Mouse (Mus musculus): ENCODE measurements around the gene Macrod2. TPM values are rescaled to one million over a fixed set of nuclear protein-coding genes. Genes with fewer than 3 reads are reported as not detected.

Gene Macrod2
- polyA plus RNA-seq, 1 experiment from 2014 or later = 24.6 TPM

- no peak for DNase-seq (ENCODE audit: low spot score)
Measured at GRCm38 (mm10) chr2:140911463-140911862, 516.4 kb downstream of the Macrod2 start.

- no peak for DNase-seq (ENCODE audit: low spot score)
Measured at GRCm38 (mm10) chr2:140912179-140912578, 517.1 kb downstream of the Macrod2 start.

- no peak for DNase-seq (ENCODE audit: low spot score)
Measured at GRCm38 (mm10) chr2:140912931-140913330, 517.8 kb downstream of the Macrod2 start.

GRCm38 (mm10) chr2:140913679-140914412 lies 518.7 kb downstream of the Macrod2 start:
- no peak for DNase-seq (ENCODE audit: low spot score)

DNA sequence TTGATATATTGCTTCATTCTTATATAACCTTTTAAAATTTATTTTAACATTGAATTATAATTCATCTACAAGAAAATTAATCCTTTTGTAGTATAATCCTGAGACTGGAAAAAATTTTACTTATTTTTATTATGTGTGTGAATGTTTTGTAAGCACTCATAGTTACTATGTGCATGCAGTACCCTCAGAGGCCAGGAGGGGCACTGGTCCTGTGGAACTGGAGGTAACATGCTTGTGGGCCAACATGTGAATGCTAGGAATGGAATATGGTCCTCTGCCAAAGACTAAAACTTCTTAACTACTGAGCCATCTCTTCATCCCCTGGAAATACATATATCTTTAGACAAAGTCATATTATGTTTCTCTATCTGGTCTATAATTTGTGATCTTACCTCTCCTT lies 531.8 kb downstream of the Macrod2 start:
- DNase-seq (ENCODE audit: low spot score) = peak; percentile 15

GRCm38 (mm10) chr2:140934483-140934882 lies 539.4 kb downstream of the Macrod2 start:
- no peak for DNase-seq (ENCODE audit: low spot score)

DNA sequence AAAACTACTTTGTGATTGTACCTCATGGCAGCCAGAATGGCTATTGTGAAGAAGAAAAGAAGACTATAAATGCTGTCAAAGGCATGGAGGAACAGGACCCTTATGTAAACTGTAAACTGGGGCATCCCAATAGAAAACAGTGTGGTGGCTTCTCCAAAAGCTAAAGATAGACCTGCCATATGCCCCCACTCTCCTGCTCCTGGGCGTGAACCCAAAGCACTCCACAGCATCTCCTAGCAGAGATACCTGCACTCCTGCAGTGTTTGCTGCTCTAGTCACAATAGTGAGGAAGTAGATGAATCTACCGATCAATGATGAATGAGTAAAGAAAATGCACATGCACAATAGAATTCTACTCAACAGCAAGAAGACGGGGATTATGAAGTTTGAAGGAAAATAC lies 554.4 kb downstream of the Macrod2 start:
- no peak for DNase-seq (ENCODE audit: low spot score)

GRCm38 (mm10) chr2:140959246-140959645 lies 564.1 kb downstream of the Macrod2 start:
- DNase-seq (ENCODE audit: low spot score) = no peak

DNA sequence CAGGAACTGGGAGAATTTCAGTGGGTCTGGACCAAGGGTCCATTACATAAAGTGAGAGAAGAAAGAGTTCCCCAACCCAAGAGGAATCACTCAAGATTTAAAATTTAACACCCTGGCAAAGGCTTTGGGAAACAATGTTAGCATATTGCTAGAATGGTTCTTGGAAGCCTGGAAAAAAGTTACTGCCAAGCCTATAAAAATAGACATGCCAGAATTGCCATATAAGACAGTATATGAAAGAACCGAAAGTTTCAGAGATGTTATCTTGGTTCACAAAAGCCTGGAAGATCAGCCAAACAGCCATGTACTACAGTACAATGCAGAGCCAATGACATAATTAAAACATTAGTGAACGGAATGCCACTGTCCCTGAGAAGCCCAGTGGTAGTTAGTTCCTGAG lies 575.1 kb downstream of the Macrod2 start:
- DNase-seq (ENCODE audit: low spot score) = no peak

- DNase-seq (ENCODE audit: low spot score) = no peak
Measured at GRCm38 (mm10) chr2:140971845-140972244, 576.7 kb downstream of the Macrod2 start.

- DNase-seq (ENCODE audit: low spot score) = no peak
Measured at GRCm38 (mm10) chr2:140985670-140986372, 590.7 kb downstream of the Macrod2 start.

DNA sequence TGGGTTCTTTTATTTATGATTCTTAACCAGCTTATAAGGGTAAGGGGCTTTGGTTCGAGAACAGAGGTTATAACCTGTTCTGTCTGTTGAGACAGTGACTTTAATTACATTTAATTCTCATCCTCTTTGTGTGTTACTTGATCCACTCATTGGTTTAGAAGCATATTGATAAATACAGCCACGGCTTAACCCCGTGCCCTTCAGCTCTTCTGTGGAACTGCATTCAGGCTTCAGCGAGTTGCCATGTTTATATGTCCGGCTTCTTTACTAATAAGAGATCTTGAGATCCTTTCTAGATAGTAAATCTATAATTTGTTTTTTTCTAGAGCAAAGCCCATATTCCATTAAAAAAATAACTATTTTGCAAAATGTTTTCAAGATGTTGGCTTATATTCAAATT lies 608.7 kb downstream of the Macrod2 start:
- no peak for DNase-seq (ENCODE audit: low spot score)

DNA sequence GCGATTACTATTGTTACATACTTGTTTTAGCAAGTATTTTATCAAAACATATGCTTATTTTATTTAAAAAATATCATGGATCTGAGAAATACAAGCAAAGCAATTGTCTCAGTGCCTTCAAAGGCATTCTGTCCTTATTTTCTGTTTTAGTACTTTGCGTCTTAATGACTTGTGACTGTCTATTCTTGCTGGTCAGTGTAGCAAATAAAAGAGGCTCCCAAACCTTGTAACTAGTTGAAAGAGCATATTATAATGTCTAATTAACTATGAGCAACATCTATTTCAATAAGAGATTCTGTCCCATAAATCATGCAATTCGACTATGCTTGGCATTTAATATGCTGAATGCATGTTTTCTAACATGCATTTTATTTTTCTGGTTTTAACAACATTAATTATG lies 609.2 kb downstream of the Macrod2 start:
- DNase-seq (ENCODE audit: low spot score) = no peak

GRCm38 (mm10) chr2:141005616-141006015 lies 610.5 kb downstream of the Macrod2 start:
- DNase-seq (ENCODE audit: low spot score) = no peak

DNA sequence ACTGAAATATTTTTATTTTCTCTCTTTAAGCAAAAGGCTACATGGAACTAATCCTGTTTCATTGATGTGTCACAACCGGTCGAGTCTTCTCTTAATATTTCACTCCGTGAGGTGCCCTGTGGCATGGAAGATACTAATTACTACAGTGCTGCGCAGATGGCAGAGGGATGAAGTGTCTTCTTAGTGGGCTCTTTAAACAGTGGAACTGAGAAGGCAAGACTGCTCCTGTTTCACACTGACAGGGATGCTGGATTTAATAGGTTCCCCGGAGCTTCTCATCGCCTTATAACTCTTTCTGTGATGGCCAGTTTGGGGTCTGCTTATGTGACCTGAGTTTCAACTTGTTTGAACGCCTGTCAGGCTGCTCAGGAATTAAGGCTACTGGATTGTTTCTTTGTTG lies 612.6 kb downstream of the Macrod2 start:
- DNase-seq (ENCODE audit: low spot score) = no peak

GRCm38 (mm10) chr2:141008458-141008857 lies 613.3 kb downstream of the Macrod2 start:
- no peak for DNase-seq (ENCODE audit: low spot score)

DNA sequence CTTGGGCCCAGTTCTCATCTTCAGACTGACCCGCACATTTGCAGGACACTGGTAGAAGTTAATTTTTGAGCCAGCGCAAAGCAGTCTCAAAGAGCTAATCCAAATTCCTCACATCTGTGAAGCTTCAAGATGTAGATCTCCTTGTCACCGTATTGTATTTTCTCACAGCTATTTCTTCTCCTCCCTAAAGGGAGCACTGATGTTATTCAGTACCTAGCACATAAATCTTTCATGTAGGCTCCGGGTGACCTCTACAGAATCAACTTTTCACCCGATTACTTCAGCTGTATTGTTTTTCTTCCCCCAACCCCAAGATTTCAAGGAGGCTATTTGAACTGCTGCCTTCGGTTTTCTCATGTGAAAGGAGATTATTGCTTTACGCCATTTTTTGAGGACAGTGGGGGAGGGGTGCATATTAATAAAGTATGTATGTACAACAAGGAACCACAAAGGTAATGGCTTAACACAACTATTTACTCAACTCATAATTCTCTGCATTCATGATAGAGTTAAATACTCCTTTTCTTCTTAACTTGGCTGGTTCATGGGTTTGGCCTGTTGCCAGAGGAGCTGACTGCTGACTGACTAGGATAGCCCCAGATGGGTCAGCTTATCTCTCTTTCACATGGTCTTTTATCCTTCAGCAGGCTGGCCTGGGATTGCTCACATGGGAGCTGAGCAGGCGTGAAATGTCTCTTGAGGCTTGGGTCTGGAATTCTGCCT lies 618.5 kb downstream of the Macrod2 start:
- no peak for DNase-seq (ENCODE audit: low spot score)

DNA sequence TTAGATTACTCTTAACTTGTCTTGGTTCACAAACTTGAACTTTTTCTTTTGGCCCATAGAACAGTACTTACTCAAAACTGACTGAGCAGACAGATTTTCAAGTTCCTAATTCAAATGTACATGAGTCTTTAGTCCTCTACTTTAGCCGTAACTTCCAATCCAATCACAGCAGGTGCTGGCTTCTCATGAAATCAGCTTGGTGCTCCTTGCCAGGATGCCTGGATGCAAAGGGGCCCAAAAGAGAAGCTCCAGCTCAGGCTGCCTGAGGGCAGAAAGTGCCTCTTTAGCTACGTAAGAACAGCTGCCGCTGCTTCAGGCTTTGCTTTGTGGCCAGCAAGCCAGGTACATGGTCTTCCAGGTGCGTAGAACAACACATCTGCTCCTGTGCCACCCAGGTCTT lies 627.9 kb downstream of the Macrod2 start:
- no peak for DNase-seq (ENCODE audit: low spot score)

- no peak for DNase-seq (ENCODE audit: low spot score)
Measured at GRCm38 (mm10) chr2:141023916-141024315, 628.8 kb downstream of the Macrod2 start.

GRCm38 (mm10) chr2:141024316-141025043 lies 629.4 kb downstream of the Macrod2 start:
- DNase-seq (ENCODE audit: low spot score) = no peak

GRCm38 (mm10) chr2:141056685-141057454 lies 661.8 kb downstream of the Macrod2 start:
- no peak for DNase-seq (ENCODE audit: low spot score)

Measured in thymus, postnatal 0 days (tissue).